Mouse (Mus musculus) heart, adult 9 months (tissue): ENCODE measurements around the gene Zfp319.

Experiments
- DNase-seq, 2 experiments: peaks; one replicate each; pipeline ENCODE4 v3.0.0; 2022; ENCODE audit warnings: low spot score in 2 of 2

Gene Zfp319

DNA sequence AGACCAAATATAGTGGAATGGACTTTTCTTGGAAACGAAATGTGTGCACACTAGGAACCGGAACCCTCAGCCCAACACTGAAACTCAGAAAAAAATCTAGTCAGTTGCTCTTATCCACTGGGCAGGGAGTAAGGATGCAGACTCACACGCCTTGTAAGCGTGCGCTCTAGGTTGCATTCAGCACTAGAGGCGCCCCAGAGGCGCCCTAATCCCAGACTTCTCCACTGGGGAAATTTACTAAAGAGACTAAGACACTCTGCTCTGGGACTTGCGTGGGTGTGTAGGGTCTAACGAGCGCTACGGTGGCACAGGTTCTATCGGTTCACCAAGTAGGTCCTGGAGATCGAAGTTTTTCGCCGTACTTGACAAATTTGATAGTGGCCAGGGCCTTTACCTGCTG lies 19.7 kb upstream of the Zfp319 start:
- no peak for DNase-seq

- DNase-seq: peak; percentile 58 to 64
These were observed 17.3 kb upstream of the Zfp319 start for GRCm38 (mm10) chr8:95348811-95349630.

DNA sequence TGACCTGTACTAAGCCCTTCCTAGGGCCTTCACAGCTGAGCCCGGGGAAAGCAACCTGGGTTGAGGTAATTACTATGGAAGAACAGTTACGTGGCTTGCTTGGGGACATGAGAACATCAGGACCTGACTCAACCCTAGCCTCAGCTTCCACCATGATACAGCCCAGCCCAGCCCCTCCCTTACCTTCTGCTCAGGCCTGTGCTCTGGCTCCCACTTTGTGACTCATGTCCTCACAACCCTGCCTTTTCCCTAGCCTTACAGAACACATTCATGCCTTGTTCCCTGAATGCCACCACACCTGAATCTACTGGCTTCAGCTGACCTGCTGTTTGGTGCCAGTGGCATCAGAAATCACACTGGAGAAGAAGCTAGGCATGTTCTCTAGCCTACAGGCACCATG lies 16.6 kb upstream of the Zfp319 start:
- no peak for DNase-seq

- peak; percentile 34 to 72 for DNase-seq
These were observed 15.1 kb upstream of the Zfp319 start for GRCm38 (mm10) chr8:95346643-95347545.

- DNase-seq: no peak
These were observed 12.9 kb upstream of the Zfp319 start for GRCm38 (mm10) chr8:95344668-95345067.

GRCm38 (mm10) chr8:95341721-95342120 lies 10.0 kb upstream of the Zfp319 start:
- DNase-seq: peak; percentile 49 to 70

DNA sequence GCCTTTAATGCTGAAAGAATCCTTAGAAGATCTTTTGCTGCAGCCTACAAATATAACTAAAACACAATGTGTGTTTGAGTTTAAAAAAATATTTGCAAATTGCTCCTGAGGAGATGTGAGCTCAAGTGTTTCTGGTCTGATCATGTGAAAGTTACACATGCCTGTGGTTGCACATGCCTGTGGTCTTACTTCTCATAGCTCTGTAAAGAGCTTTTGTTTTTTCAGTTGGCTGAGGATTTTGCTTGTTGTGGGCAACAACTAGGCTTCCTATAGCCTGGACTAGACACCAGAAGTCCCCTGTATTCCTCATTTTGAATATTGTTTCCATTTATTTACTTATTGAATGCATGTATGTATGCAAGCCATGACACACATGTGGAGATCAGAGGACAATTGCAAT lies 4.6 kb upstream of the Zfp319 start:
- no peak for DNase-seq

DNA sequence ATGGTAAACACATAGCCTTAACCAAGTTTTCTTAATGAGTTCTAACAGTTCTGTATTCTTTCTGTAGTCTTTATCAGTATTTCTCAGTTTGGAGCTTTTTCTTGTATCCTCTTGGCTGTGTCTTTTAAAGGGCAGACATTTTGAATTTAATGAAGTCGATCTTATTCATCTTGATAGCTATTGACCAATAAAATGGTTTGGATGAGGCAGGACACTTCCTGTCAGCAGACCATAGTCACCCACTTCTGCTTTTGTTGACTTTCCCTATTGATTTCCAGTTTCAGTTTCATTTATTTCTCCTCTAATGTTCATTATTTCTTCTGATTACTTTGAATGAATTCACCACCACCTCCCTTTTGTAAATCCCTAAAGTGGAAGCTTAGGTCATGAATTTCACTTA lies 4.0 kb upstream of the Zfp319 start:
- DNase-seq: no peak

- DNase-seq: no peak
These were observed 868 bp upstream of the Zfp319 start for GRCm38 (mm10) chr8:95332437-95333199.

- DNase-seq: no peak
These were observed 512 bp downstream of the Zfp319 start for GRCm38 (mm10) chr8:95331156-95331719.

GRCm38 (mm10) chr8:95330367-95330766 lies 1.4 kb downstream of the Zfp319 start:
- no peak for DNase-seq

DNA sequence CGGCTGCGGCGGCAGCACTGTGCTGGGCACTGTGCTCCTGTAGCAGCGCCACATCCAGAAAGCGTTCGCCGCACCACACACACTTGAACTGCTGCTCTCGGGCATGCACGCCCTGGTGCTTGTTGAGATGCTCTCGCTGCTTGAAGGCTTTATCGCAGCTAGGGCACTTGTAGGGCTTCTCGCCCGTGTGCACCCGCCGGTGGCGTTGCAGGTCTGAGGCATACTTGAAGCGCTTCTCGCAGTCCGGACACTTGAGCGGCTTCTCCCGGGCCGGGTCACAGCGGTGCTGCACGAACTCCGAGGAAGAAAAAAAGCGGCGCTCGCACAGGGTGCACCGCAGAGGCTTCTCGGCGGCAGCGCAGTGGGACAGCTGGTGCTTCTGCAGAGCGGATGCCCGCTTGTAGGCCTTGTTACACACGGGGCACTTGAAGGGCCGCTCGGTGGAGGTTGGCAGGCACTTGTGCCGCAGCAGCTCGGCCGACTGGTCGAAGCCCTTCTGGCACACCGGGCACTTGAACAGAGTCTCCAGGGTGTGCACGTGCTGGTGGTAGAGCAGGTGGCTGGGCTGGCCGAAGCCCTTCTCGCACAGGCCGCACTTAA lies 3.8 kb downstream of the Zfp319 start:
- DNase-seq: no peak

DNA sequence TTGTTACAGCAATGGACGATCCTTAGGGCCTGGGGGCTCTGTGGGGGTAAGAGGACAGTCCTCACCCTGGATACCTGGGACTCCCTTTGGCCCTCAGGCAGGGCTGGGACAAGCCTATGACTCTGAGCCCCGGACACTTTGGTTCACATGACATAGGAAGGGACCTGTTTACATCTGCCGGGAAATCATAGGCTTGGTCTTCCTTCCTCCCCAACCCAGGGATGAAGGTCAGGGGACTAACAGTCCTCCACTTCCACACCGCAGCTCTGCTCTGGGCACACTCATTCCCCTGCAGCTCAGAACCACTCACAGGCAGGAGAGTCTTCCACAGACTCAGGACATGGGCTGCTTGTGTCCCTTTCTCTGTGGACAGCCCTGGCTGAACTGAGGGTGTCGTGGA lies 4.9 kb downstream of the Zfp319 start:
- no peak for DNase-seq

DNA sequence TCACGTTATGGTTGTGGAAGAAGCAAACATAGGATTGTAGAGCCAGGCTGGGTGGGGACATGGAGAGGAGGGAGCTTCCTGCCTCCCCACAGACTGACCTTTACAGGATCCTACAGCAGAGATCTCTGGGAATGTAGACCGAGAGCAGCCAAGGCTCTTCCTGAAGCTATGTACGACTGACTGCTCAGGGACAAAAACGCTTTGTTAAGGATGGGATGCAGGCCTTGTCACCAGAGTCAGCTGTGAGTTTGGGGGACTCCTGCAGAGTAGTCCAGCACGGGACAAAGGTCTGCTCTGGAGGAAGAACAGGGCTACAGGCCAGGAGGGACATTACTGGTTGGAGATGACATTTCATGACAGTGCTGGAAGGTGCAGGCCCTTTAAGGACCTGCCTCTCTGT lies 7.1 kb downstream of the Zfp319 start:
- DNase-seq: no peak

GRCm38 (mm10) chr8:95323201-95323600 lies 8.5 kb downstream of the Zfp319 start:
- peak in 1 of 2 experiments; percentile 49 for DNase-seq

- peak in 1 of 2 experiments; percentile 33 for DNase-seq
These were observed 11.3 kb downstream of the Zfp319 start for GRCm38 (mm10) chr8:95320224-95321139.

DNA sequence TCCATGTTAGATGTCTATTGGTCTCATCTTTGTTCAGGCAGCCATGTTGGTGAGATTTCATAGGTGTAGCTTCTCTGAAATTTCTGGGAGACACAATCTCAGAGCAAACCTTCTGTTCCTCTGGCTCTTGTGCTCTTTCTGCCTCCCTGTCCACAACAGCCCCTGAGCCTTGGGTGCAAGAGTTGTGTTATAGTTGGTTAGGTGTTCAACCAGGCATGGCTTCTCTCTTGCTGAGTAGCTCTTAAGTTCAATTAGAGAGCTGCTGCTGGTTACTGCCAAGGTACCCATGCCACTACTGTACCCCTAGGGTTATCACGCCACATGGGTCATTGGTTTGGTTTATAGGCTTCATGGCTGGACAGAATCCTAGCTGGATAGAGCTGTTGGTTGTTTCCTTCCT lies 16.4 kb downstream of the Zfp319 start:
- no peak for DNase-seq

DNA sequence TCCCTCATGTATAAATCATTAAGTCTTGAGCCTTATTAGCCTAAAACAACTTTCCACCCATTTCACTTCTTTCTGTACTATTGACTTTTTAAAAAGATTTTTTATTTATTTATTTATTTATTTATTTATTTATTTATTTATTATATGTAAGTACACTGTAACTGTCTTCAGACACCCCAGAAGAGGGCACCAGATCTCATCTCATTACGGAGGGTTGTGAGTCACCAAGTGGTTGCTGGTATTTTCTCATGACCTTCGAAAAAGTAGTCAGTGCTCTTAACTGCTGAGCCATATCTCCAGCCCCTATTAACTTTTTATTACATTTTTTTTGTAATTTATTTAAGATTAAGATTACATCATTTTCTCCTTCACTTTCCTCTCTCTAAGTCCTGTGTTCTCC lies 17.0 kb downstream of the Zfp319 start:
- no peak for DNase-seq

DNA sequence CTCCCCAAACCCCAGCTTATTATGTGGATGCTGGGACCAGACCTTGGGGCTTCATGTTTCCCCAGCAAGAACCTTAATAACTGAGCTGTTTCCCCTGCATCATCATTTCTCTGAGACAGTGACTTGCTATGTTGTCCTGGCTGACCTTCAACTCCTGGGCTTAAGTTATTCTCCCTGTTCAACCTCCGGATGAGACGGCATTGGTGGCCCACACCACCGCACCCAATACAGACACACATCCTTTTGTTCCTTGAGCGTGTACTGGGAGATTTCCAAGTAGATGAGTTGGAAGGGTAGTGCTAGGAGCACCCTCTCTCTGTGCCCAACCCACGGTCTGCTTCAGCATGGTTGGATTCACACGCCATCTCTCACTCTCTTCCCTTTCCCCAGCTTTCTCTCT lies 17.9 kb downstream of the Zfp319 start:
- no peak for DNase-seq

GRCm38 (mm10) chr8:95312836-95313235 lies 18.9 kb downstream of the Zfp319 start:
- no peak for DNase-seq
